Mouse (Mus musculus) liver, adult 2 months (tissue): Measurements from ENCODE around the gene Cd40. TPM values are rescaled to one million over a fixed set of nuclear protein-coding genes. Genes with fewer than 3 reads are reported as not detected.
A peak's percentile ranks its signal among the peaks of the same experiment; 100 is the strongest.

ENCODE experiments used
- DNase-seq: peaks from one replicate; pipeline ENCODE4 v3.0.0-alpha.2; 2011; ENCODE audit warnings: low read depth, low spot score; ENCODE audit errors: extremely low read depth
- H3K27ac ChIP-seq: fragments of 200-500 bp; replicated peaks from 2 replicates; pipeline ENCODE4 v1.5.1; 2012; ENCODE audit warnings: low read depth, mild to moderate bottlenecking, control low read depth, inconsistent platforms, low read length; ENCODE audit not compliant: insufficient read depth
- H3K27me3 ChIP-seq: fragments of 200-500 bp; 2 replicates; pipeline ENCODE4 v1.6.1; 2012; ENCODE audit warnings: mild to moderate bottlenecking, moderate library complexity, low read length, inconsistent platforms; ENCODE audit not compliant: control insufficient read depth, insufficient read depth
- H3K36me3 ChIP-seq: fragments of 200-500 bp; 2 replicates; pipeline ENCODE4 v1.6.1; 2012; ENCODE audit warnings: low read length, inconsistent platforms; ENCODE audit not compliant: control insufficient read depth, insufficient read depth
- H3K4me1 ChIP-seq: fragments of 200-500 bp; 2 replicates; pipeline ENCODE4 v1.6.1; 2011; ENCODE audit warnings: low read length; ENCODE audit not compliant: control insufficient read depth, insufficient read depth
- H3K4me3 ChIP-seq: fragments of 200-500 bp; 2 replicates; pipeline ENCODE4 v1.5.1; 2011; ENCODE audit warnings: low read depth, mild to moderate bottlenecking, control low read depth, low read length, moderate library complexity; ENCODE audit not compliant: insufficient read depth
- H3K79me2 ChIP-seq: fragments of 200-500 bp; 2 replicates; pipeline ENCODE4 v1.6.1; 2012; ENCODE audit warnings: inconsistent platforms, mild to moderate bottlenecking, low read length, moderate library complexity; ENCODE audit not compliant: control insufficient read depth, insufficient read depth
- H3K9ac ChIP-seq: fragments of 200-500 bp; 2 replicates; pipeline ENCODE4 v1.6.1; 2012; ENCODE audit warnings: low read depth, mild to moderate bottlenecking, control low read depth, inconsistent platforms, low read length
- CTCF ChIP-seq: fragments of 200-500 bp; IDR thresholded peaks from 2 replicates; pipeline ENCODE4 v1.5.1; 2011; ENCODE audit warnings: low read depth, low read length, control low read depth
- POLR2A ChIP-seq: fragments of 200-500 bp; IDR thresholded peaks from 2 replicates; pipeline ENCODE4 v1.6.1; 2011; ENCODE audit warnings: low read length, control low read depth; ENCODE audit not compliant: insufficient read depth; ENCODE audit errors: extremely low read depth
- WGBS: fragments of 180-500 bp; shearing (Covaris S2); methylation state at CpG from one replicate; pipeline ENCODE4 v1.1.7; 2018; 5-methylcytosine and 5-hydroxymethylcytosine counted together
- polyA plus RNA-seq: library from polyadenylated mRNA; depleted of rRNA; stranded (reverse); fragments of >200 nt; gene quantifications from 2 replicates; pipeline ENCODE4 v1.2.3, GENCODE M21; 2012
- total RNA-seq: library from RNA; depleted of rRNA; stranded (reverse); fragments of >200 nt; gene quantifications from 2 replicates; pipeline ENCODE4 v1.2.3, GENCODE M21; 2014

The Cd40 gene
- total and polyA plus RNA-seq, 2 experiments, result 0.74 to 1.0 TPM

DNA sequence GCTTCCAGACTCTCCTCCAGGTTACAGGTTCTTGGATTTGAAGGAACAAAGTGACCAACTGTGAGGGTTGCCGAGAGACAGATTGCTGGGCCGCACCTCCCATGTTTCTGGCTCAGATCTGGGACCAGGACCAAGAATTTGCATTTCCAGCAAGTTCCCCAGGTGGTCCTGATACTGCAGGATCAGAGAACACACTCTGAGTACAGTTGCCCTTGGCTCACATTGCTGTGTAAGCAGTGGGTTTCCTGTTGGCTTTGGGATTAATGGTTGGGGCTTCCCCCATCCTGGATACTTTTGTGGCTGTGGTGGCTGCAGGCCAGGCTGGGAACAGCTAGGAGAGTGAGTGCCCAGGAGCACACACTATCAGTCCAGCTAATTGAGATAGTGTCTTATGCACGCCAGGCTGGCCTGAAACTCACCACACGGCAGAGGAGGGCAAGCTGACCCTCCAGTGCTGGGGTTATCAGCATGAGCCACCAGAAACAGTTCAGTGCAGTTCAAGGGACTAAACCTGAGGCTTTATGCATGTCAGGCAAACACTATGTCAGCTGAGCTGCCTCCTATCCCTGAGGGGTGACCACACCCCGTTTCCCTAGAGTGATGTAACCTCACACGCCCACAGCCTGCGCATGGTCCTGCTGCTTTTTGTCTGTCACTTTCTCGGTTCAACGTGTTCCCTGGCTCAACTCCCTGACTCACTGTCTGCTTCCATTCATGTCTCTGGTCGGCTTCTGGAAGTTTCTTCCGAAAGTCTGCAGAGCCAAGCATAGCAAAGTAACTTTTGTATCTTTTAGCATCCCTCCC, 18.9 kb downstream of the Cd40 start:
- no peaks in the 10 kb centered on the region for H3K4me1 ChIP-seq
- peaks cover 4% of the 10 kb centered on the region; the same call in 1 of the 2 replicates for H3K27me3 ChIP-seq
- TF ChIP-seq CTCF, result no peak
- no peak for TF ChIP-seq POLR2A
- no peak overlapping the region for H3K9ac ChIP-seq
- H3K27ac ChIP-seq, result no peak overlapping the region
- no peak for DNase-seq
- H3K79me2 ChIP-seq, result no peaks in the 10 kb centered on the region
- H3K36me3 ChIP-seq, result no peaks in the 10 kb centered on the region
- WGBS, result 26% methylated on average over 11 of the region's 11 CpGs
- H3K4me3 ChIP-seq, result no peak overlapping the region

DNA sequence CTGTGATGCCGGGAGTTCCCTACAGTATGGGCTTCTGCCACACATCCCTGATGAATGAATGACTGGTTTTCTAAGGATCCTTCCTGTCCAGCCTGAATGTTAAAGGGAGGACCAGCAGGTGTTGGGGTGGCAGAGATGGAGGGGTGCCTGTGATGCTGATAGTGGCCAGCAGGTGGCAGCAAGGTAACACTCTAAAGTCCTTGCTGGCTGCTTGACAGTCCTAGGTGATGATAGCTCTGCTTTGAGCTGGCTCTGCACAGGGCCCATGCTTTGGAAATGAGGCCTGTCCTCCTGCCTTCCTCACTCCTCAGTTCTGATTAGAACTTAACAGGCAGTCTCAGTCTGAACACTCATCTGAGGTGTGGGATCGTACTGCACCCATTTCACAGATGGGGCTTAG, 19.5 kb downstream of the Cd40 start:
- peak; percentile 32 for DNase-seq
- no peak overlapping the region for H3K4me3 ChIP-seq
- no peaks in the 10 kb centered on the region for H3K36me3 ChIP-seq
- H3K79me2 ChIP-seq, result no peaks in the 10 kb centered on the region
- no peaks in the 10 kb centered on the region for H3K4me1 ChIP-seq
- H3K27me3 ChIP-seq, result peaks cover 4% of the 10 kb centered on the region; the same call in 1 of the 2 replicates
- no peak overlapping the region for H3K9ac ChIP-seq
- no peak overlapping the region for H3K27ac ChIP-seq
- WGBS, result 45% methylated on average over 2 of the region's 2 CpGs
- no peak for TF ChIP-seq POLR2A
- peak; percentile 97 for TF ChIP-seq CTCF

DNA sequence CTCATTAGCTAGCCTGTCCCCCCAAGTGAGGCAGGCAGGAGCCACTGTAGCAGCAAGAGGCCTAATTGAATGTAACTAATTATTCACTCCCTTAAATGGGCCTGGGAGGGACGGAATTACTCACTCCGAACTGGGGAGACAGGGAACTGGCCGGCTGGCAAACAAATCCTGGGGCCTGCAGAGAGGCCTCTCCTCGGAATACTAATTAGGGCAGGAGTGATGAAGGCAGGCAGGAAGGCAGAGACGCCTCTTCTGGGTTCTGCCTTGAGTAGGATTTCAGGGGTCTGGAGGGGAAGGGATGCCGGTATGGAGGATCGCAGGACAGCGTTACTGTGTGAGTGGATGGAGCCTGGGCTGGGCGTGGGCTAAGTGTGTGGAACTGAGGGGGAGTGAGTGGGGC, 21.6 kb downstream of the Cd40 start:
- no peak for TF ChIP-seq CTCF
- no peak for TF ChIP-seq POLR2A
- no peak for DNase-seq
- H3K27ac ChIP-seq, result no peak overlapping the region
- WGBS, result 13% methylated on average over 9 of the region's 9 CpGs
- no peaks in the 10 kb centered on the region for H3K4me1 ChIP-seq
- no peak overlapping the region for H3K9ac ChIP-seq
- no peaks in the 10 kb centered on the region for H3K79me2 ChIP-seq
- H3K36me3 ChIP-seq, result no peaks in the 10 kb centered on the region
- H3K4me3 ChIP-seq, result no peak overlapping the region
- H3K27me3 ChIP-seq, result peaks cover 7% of the 10 kb centered on the region; the same call in 1 of the 2 replicates

DNA sequence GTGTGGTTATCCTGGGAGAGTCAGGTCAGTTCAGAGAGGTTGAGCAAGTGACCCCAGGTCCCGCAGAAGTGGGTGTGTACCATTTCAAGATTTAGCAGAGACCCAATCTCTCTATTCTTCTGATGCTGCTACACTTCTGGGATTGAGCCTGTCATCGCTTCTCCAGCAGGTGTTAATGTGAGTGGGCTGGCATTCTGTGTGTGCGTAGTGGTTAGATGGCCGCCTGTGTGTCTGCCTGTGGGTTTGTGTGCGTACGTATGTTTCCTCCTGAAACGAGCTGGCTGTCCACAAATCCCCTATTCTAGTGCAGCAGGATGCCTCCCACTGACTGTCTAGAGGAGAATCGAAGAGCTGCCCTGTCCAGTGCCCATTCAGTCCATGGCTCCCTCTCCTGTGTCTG, 22.6 kb downstream of the Cd40 start:
- Histone ChIP-seq H3K27me3 (peaks cover 7% of the 10 kb centered on the region; the same call in 1 of the 2 replicates), H3K4me3 (no peak overlapping the region), H3K4me1 (no peaks in the 10 kb centered on the region), H3K36me3 (no peaks in the 10 kb centered on the region), H3K79me2 (no peaks in the 10 kb centered on the region), H3K27ac (no peak overlapping the region), H3K9ac (no peak overlapping the region)
- no peak for DNase-seq
- WGBS, result 56% methylated on average over 8 of the region's 8 CpGs
- TF ChIP-seq CTCF, result no peak
- TF ChIP-seq POLR2A, result no peak

DNA sequence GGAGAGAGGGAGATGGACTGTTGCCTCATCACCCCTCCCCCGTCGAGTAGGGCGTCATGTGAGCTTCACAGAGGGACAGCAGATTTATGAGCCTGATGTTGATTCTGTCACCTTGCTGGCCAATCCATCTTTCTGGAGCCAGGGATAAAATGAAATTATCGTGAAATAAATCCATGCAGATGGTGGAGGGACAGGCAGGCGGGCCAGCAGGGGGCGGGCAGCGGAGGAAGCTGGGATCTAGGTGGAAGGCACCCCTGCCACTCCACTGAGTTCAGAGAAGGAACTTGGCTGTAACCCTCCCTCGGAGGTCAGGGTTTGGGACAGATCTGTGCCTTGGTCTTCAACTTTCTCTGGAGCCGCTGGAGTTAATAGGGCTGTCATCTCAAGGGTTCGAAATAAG, 23.2 kb downstream of the Cd40 start:
- Histone ChIP-seq H3K4me3 (no peak overlapping the region), H3K79me2 (no peaks in the 10 kb centered on the region), H3K27ac (no peak overlapping the region), H3K36me3 (no peaks in the 10 kb centered on the region), H3K4me1 (no peaks in the 10 kb centered on the region), H3K9ac (no peak overlapping the region), H3K27me3 (peaks cover 7% of the 10 kb centered on the region; the same call in 1 of the 2 replicates)
- 23% methylated on average over 10 of the region's 10 CpGs for WGBS
- no peak for DNase-seq
- TF ChIP-seq CTCF (no peak), POLR2A (no peak)

DNA sequence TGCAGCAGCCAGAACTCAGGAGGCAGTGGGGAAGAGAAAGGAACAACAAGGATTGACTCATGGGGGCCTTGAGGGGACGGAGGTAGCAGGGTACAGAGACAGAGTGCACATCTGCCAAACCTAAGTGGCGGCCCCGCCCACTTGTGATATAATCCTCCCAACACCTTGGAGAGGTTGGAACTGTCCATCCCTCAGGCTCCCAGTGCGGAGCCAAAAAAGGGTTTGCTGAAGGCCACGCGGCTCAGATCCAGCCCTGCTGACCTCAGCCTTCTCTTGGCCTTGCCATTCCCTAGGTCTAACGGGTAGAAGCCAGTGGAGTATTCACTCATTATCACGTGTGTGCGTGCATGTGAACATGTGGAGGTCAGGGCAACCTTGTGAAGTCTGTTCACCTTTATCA, 25.2 kb downstream of the Cd40 start:
- TF ChIP-seq POLR2A, result no peak
- no peak for TF ChIP-seq CTCF
- Histone ChIP-seq H3K4me1 (no peaks in the 10 kb centered on the region), H3K9ac (no peak overlapping the region), H3K36me3 (no peaks in the 10 kb centered on the region), H3K27me3 (peaks cover 7% of the 10 kb centered on the region; the same call in 1 of the 2 replicates), H3K27ac (no peak overlapping the region), H3K79me2 (no peaks in the 10 kb centered on the region), H3K4me3 (no peak overlapping the region)
- 14% methylated on average over 9 of the region's 9 CpGs for WGBS
- no peak for DNase-seq
